16 mouse cellular contexts compared by ENCODE assay signal in the genomic region with DNA sequence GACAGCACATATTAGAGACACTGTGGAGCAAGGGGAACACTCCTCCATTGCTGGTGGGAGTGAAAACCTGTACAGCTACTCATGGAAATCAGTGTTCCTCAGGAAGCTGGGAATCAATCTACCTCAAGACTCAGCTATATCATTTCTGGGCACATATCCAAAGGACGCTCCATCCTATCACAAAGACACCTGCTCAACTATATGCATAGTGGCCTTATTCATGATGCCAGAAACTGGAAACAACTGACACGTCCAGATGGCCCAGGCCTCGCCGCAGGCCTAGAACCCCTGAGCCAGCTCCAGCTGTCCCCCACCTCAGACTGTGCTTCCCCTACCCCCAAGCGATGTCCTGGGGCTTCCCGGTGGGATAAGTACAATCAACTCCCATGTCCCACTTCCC.
DNase-seq lines count a peak whose midpoint lies in the region; ATAC-seq and TF ChIP-seq lines count a peak whose summit lies in the region.
"Had no signal": no experiment of that assay in that cellular context is flagged by ENCODE, and none has a peak within 500 bp of the region (broad histone marks: within the 10 kb centered on the region; RNA-seq: fewer than 3 reads in every experiment).

No protein-coding gene starts in this region.

- WGBS in heart, embryonic 10.5 days: 93% methylated on average over 6 of the region's 6 CpGs
- WGBS in liver, postnatal 0 days (ENCODE audit: insufficient replicate concordance): 80% methylated on average over 6 of the region's 6 CpGs

- no peak for TF ChIP-seq EP300 in liver, postnatal 0 days (IDR thresholded peaks at IDR 0.05; ENCODE audit: low read depth)

- no peaks in the 10 kb centered on the region for H3K27me3 ChIP-seq in heart, embryonic 10.5 days (ENCODE audit: insufficient read depth, poor library complexity, severe bottlenecking)
- no peaks in the 10 kb centered on the region for H3K27me3 ChIP-seq in liver, postnatal 0 days (ENCODE audit: insufficient read depth, low read length)
- H3K27me3 ChIP-seq: forebrain, embryonic 13.5 days; heart, embryonic 13.5 days; hindbrain, embryonic 12.5 days had no signal

- H3K9ac ChIP-seq in liver, postnatal 0 days (replicated peaks): no peak overlapping the region
- H3K9ac ChIP-seq: forebrain, embryonic 13.5 days; forebrain, postnatal 0 days; heart, embryonic 13.5 days; hindbrain, embryonic 12.5 days had no signal

- ATAC-seq in liver, postnatal 0 days: no peak
- ATAC-seq in megakaryocyte progenitor cell, adult 5-6 weeks (replicated peaks; ENCODE audit: poor library complexity): no peak
- ATAC-seq: forebrain, embryonic 13.5 days; forebrain, postnatal 0 days; intestine, embryonic 16.5 days had no signal

- no peak for TF ChIP-seq CTCF in liver, postnatal 0 days (IDR thresholded peaks at IDR 0.05; ENCODE audit: low read depth)

- H3K4me2 ChIP-seq in liver, postnatal 0 days (ENCODE audit: low read depth, low read length): no peak overlapping the region
- H3K4me2 ChIP-seq: forebrain, embryonic 13.5 days; heart, embryonic 13.5 days; hindbrain, embryonic 12.5 days had no signal

- no peak overlapping the region for H3K27ac ChIP-seq in heart, embryonic 10.5 days
- no peak overlapping the region for H3K27ac ChIP-seq in liver, postnatal 0 days (ENCODE audit: low read depth)
- H3K27ac ChIP-seq: embryonic facial prominence, embryonic 10.5 days; forebrain, embryonic 13.5 days; heart, embryonic 13.5 days; hindbrain, embryonic 12.5 days had no signal

- no peaks in the 10 kb centered on the region for H3K9me3 ChIP-seq in heart, embryonic 10.5 days
- H3K9me3 ChIP-seq in liver, postnatal 0 days (ENCODE audit: low read length): no peaks in the 10 kb centered on the region
- H3K9me3 ChIP-seq: embryonic facial prominence, embryonic 10.5 days; forebrain, embryonic 13.5 days; heart, embryonic 13.5 days; hindbrain, embryonic 12.5 days had no signal

- H3K36me3 ChIP-seq in heart, embryonic 10.5 days: no peaks in the 10 kb centered on the region
- no peaks in the 10 kb centered on the region for H3K36me3 ChIP-seq in liver, postnatal 0 days (replicated peaks; ENCODE audit: insufficient read depth, low read length)
- H3K36me3 ChIP-seq: embryonic facial prominence, embryonic 10.5 days; heart, embryonic 13.5 days; hindbrain, embryonic 12.5 days had no signal

- H3K4me3 ChIP-seq in heart, embryonic 10.5 days: no peak overlapping the region
- no peak overlapping the region for H3K4me3 ChIP-seq in liver, postnatal 0 days (ENCODE audit: low read depth, low read length)
- H3K4me3 ChIP-seq: embryonic facial prominence, embryonic 10.5 days; forebrain, embryonic 13.5 days; heart, embryonic 13.5 days; hindbrain, embryonic 12.5 days had no signal

- H3K4me1 ChIP-seq in heart, embryonic 10.5 days: no peaks in the 10 kb centered on the region
- no peaks in the 10 kb centered on the region for H3K4me1 ChIP-seq in liver, postnatal 0 days (ENCODE audit: insufficient read depth)
- H3K4me1 ChIP-seq: embryonic facial prominence, embryonic 10.5 days; forebrain, embryonic 13.5 days; heart, embryonic 13.5 days; hindbrain, embryonic 12.5 days had no signal

- DNase-seq in cerebellum, adult 18-20 months: peak; percentile 3 to 4
- DNase-seq in cerebellum, postnatal 14 days: no peak
- DNase-seq in heart, adult 11 months: peak; percentile 80
- DNase-seq in heart, embryonic 10.5 days (ENCODE audit: low spot score): no peak
- peak; percentile 9 for DNase-seq in liver, postnatal 0 days
- no peak for DNase-seq in liver
- DNase-seq: adrenal gland, postnatal 10 days; forebrain, postnatal 0 days; gastrocnemius, postnatal 14 days; heart, postnatal 36 days had no signal

Comparison
In these comparisons a context has a peak if more than half of its experiments do, and no peak if none do; other contexts are left out.
1. DNase-seq: peak in cerebellum, adult 18-20 months (2 of 2), heart, adult 11 months (single experiment) and liver, postnatal 0 days (single experiment); none in cerebellum, postnatal 14 days (0 of 2), heart, embryonic 10.5 days (single experiment) and liver (single experiment).